Mouse (Mus musculus) ES-E14 (cell line): ENCODE measurements around the gene Mrps14. TPM values are rescaled to one million over a fixed set of nuclear protein-coding genes. Genes with fewer than 3 reads are reported as not detected.

Source experiments
- DNase-seq: peaks from one replicate; pipeline ENCODE4 v3.0.0-alpha.2; 2013; ENCODE audit warnings: low read depth, low spot score
- H3K27ac ChIP-seq: 2 replicates; pipeline ENCODE4 v1.5.1; 2012; ENCODE audit warnings: low read depth, mild to moderate bottlenecking, low read length, moderate library complexity, mixed read lengths; ENCODE audit not compliant: poor library complexity, insufficient read depth, severe bottlenecking
- H3K36me3 ChIP-seq: 2 replicates; pipeline ENCODE4 v1.6.1; 2012; ENCODE audit warnings: mild to moderate bottlenecking, low read length, moderate library complexity, mixed read lengths; ENCODE audit not compliant: control insufficient read depth, poor library complexity, insufficient read depth, severe bottlenecking
- H3K4me1 ChIP-seq, 2 experiments: fragments of 150-350 bp in 1 of 2; sonication (generic) in 1 of 2; 2 replicates each; pipeline ENCODE4 v1.6.1; 2012; ENCODE audit warnings: low read length in 2 of 2, mild to moderate bottlenecking in 1 of 2, mixed read lengths in 1 of 2; ENCODE audit not compliant: control insufficient read depth in 2 of 2, insufficient read depth in 2 of 2, poor library complexity in 1 of 2
- H3K4me3 ChIP-seq, 2 experiments: fragments of 150-350 bp in 1 of 2; sonication (generic) in 1 of 2; 2 replicates each; pipeline ENCODE4 v1.5.1; 2012; ENCODE audit warnings: low read length in 2 of 2, low read depth in 1 of 2, mild to moderate bottlenecking in 1 of 2, mixed read lengths in 1 of 2; ENCODE audit not compliant: insufficient read depth in 1 of 2, poor library complexity in 1 of 2, severe bottlenecking in 1 of 2
- H3K9ac ChIP-seq: 2 replicates; pipeline ENCODE4 v1.6.1; 2012; ENCODE audit warnings: low read depth, mild to moderate bottlenecking, low read length, mixed read lengths; ENCODE audit not compliant: poor library complexity, insufficient read depth, severe bottlenecking
- H3K9me3 ChIP-seq: fragments of 150-350 bp; sonication (generic); 2 replicates; pipeline ENCODE4 v1.6.1; 2012; ENCODE audit warnings: low read depth, mild to moderate bottlenecking, low read length; ENCODE audit not compliant: control insufficient read depth, insufficient read depth
- CHD2 ChIP-seq: IDR thresholded peaks from 2 replicates; pipeline ENCODE4 v1.6.1; 2014; ENCODE audit warnings: mild to moderate bottlenecking, low read depth, low read length, inconsistent platforms
- HCFC1 ChIP-seq: IDR thresholded peaks from 2 replicates; pipeline ENCODE4 v1.6.1; 2012; ENCODE audit warnings: low read length, inconsistent platforms, borderline replicate concordance; ENCODE audit not compliant: insufficient read depth
- MAFK ChIP-seq: IDR thresholded peaks from 2 replicates; pipeline ENCODE4 v1.6.1; 2014; ENCODE audit warnings: mild to moderate bottlenecking, low read depth, low read length, inconsistent platforms; ENCODE audit not compliant: insufficient read depth
- ZC3H11A ChIP-seq: IDR thresholded peaks from 2 replicates; pipeline ENCODE4 v1.6.1; 2012; ENCODE audit warnings: low read depth, mild to moderate bottlenecking, inconsistent platforms, low read length, borderline replicate concordance
- ZNF384 ChIP-seq: IDR thresholded peaks from 2 replicates; pipeline ENCODE4 v1.6.1; 2012; ENCODE audit warnings: low read depth, low read length, inconsistent platforms
- in situ Hi-C, 2 experiments: fragments of 600-800 bp; cut with MboI; formaldehyde crosslinking; loops; one replicate each; pipeline ENCODE4 v1.15.1; 2025; ENCODE audit warnings: low sequenced_read_pairs in 2 of 2, inconsistent platforms in 1 of 2; ENCODE audit not compliant: unreplicated experiment in 2 of 2
- total RNA-seq: library from RNA; depleted of rRNA; stranded (reverse); fragments of 300-350 nt; gene quantifications from 2 replicates; pipeline ENCODE4 v1.2.3, GENCODE M21; 2012

Gene Mrps14
- total RNA-seq, 1 experiment: 71.6 TPM

- Histone ChIP-seq H3K4me3 (no peak overlapping the region), H3K27ac (no peak overlapping the region), H3K9me3 (no peaks in the 10 kb centered on the region), H3K9ac (no peak overlapping the region), H3K4me1 (peaks cover 0 to 7% of the 10 kb centered on the region in 2 experiments; a peak in 1 of 4 replicates), H3K36me3 (no peaks in the 10 kb centered on the region)
- TF ChIP-seq ZC3H11A: no peak
- no peak for TF ChIP-seq MAFK
- no peak for TF ChIP-seq CHD2
- TF ChIP-seq HCFC1: no peak
- TF ChIP-seq ZNF384: no peak
- in situ Hi-C loops: no loop called here
- DNase-seq: no peak
Measured at GRCm38 (mm10) chr1:160150726-160151125, 44.3 kb upstream of the Mrps14 start.

- no peak for DNase-seq
- Histone ChIP-seq H3K4me3 (no peak within 1 kb of the TSS), H3K36me3 (no peaks in the 10 kb centered on the region), H3K9me3 (no peaks in the 10 kb centered on the region), H3K27ac (no peak within 1 kb of the TSS), H3K4me1 (no peaks in the 10 kb centered on the region), H3K9ac (no peak within 1 kb of the TSS)
- TF ChIP-seq ZNF384: no peak
- no peak for TF ChIP-seq ZC3H11A
- no peak for TF ChIP-seq CHD2
- no peak for TF ChIP-seq MAFK
- TF ChIP-seq HCFC1: no peak
- in situ Hi-C loops: no loop called here
Measured at GRCm38 (mm10) chr1:160153480-160153879, 41.5 kb upstream of the Mrps14 start, which contains the start of gene Tnn. Gene Tnn (minus strand): TSS chr1:160153580.

GRCm38 (mm10) chr1:160158190-160158589 is 36.8 kb upstream of the Mrps14 start:
- no peak for DNase-seq

GRCm38 (mm10) chr1:160166600-160166999 is 28.4 kb upstream of the Mrps14 start:
- no peaks in the 10 kb centered on the region for H3K4me1 ChIP-seq
- in situ Hi-C loops: no loop called here
- no peak overlapping the region for H3K27ac ChIP-seq
- H3K9me3 ChIP-seq: no peaks in the 10 kb centered on the region
- no peak overlapping the region for H3K9ac ChIP-seq
- H3K4me3 ChIP-seq: no peak overlapping the region
- no peak for TF ChIP-seq ZNF384
- TF ChIP-seq HCFC1: no peak
- no peak for TF ChIP-seq MAFK
- no peak for TF ChIP-seq ZC3H11A
- no peak for TF ChIP-seq CHD2
- DNase-seq: no peak
- no peaks in the 10 kb centered on the region for H3K36me3 ChIP-seq

More at GRCm38 (mm10) chr1:160158190-160158589, 36.8 kb upstream of the Mrps14 start:
- TF ChIP-seq ZNF384: no peak
- no peak for TF ChIP-seq MAFK
- TF ChIP-seq HCFC1: no peak
- no peak for TF ChIP-seq CHD2
- no peak for TF ChIP-seq ZC3H11A
- in situ Hi-C loops: no loop called here
- Histone ChIP-seq H3K27ac (no peak overlapping the region), H3K4me1 (no peaks in the 10 kb centered on the region), H3K36me3 (no peaks in the 10 kb centered on the region), H3K9me3 (no peaks in the 10 kb centered on the region), H3K9ac (no peak overlapping the region), H3K4me3 (no peak overlapping the region)

- TF ChIP-seq ZNF384 (no peak), HCFC1 (no peak), ZC3H11A (no peak), CHD2 (no peak), MAFK (no peak)
- Histone ChIP-seq H3K9me3 (no peaks in the 10 kb centered on the region), H3K36me3 (no peaks in the 10 kb centered on the region), H3K4me3 (no peak overlapping the region), H3K27ac (no peak overlapping the region), H3K4me1 (no peaks in the 10 kb centered on the region), H3K9ac (no peak overlapping the region)
- no peak for DNase-seq
- in situ Hi-C loops: no loop called here
Measured at GRCm38 (mm10) chr1:160176903-160177302, 18.1 kb upstream of the Mrps14 start.
